Mouse (Mus musculus) CH12.LX (cell line): ENCODE results near the gene Vps45.

Experiments
- CHD1 ChIP-seq: IDR thresholded peaks from 2 replicates; pipeline ENCODE4 v1.6.1; 2012; ENCODE audit warnings: low read depth, low read length, improper control_type of control experiment, inconsistent platforms
- CTCF ChIP-seq, 2 experiments: IDR thresholded peaks in 1 of 2; conservative IDR thresholded peaks in 1 of 2; 2 replicates each; pipeline ENCODE4 v1.5.1; 2011 to 2012; ENCODE audit warnings: low read depth in 2 of 2, low read length in 2 of 2, improper control_type of control experiment in 1 of 2, inconsistent platforms in 1 of 2, mild to moderate bottlenecking in 1 of 2, moderate library complexity in 1 of 2
- EP300 ChIP-seq: IDR thresholded peaks from 2 replicates; pipeline ENCODE4 v1.6.1; 2011; ENCODE audit warnings: low read length, improper control_type of control experiment
- HCFC1 ChIP-seq: IDR thresholded peaks from 2 replicates; pipeline ENCODE4 v1.6.1; 2012; ENCODE audit warnings: low read depth, mild to moderate bottlenecking, inconsistent platforms, low read length, improper control_type of control experiment
- MAX ChIP-seq: IDR thresholded peaks from 2 replicates; pipeline ENCODE4 v1.6.1; 2011; ENCODE audit warnings: low read length, improper control_type of control experiment
- MAZ ChIP-seq: IDR thresholded peaks from 2 replicates; pipeline ENCODE4 v1.6.1; 2012; ENCODE audit warnings: low read depth, mild to moderate bottlenecking, inconsistent platforms, low read length, improper control_type of control experiment, moderate library complexity
- MYC ChIP-seq: IDR thresholded peaks from 2 replicates; pipeline ENCODE4 v1.6.1; 2011; ENCODE audit warnings: low read depth, mild to moderate bottlenecking, improper control_type of control experiment, low read length
- POLR2A ChIP-seq: IDR thresholded peaks from 2 replicates; pipeline ENCODE4 v1.6.1; 2011; ENCODE audit warnings: low read depth, mild to moderate bottlenecking, improper control_type of control experiment, low read length
- POLR2AphosphoS2 ChIP-seq: IDR thresholded peaks from 2 replicates; pipeline ENCODE4 v1.6.1; 2011; ENCODE audit warnings: low read depth, low read length, improper control_type of control experiment
- RCOR1 ChIP-seq: conservative IDR thresholded peaks from 2 replicates; pipeline ENCODE4 v1.6.1; 2012; ENCODE audit warnings: low read depth, mild to moderate bottlenecking, inconsistent platforms, low read length, improper control_type of control experiment
- SMC3 ChIP-seq: IDR thresholded peaks from 2 replicates; pipeline ENCODE4 v1.6.1; 2011; ENCODE audit warnings: low read depth, low read length, improper control_type of control experiment
- TCF12 ChIP-seq: IDR thresholded peaks from 2 replicates; pipeline ENCODE4 v1.6.1; 2014; ENCODE audit warnings: low read depth, mild to moderate bottlenecking, inconsistent platforms, low read length, improper control_type of control experiment
- ZC3H11A ChIP-seq: IDR thresholded peaks from 2 replicates; pipeline ENCODE4 v1.6.1; 2012; ENCODE audit warnings: low read depth, mild to moderate bottlenecking, inconsistent platforms, low read length, improper control_type of control experiment
- ZMIZ1 ChIP-seq: IDR thresholded peaks from 2 replicates; pipeline ENCODE4 v1.6.1; 2012; ENCODE audit warnings: low read depth, mild to moderate bottlenecking, inconsistent platforms, low read length, improper control_type of control experiment

- no peak for TF ChIP-seq EP300
- TF ChIP-seq POLR2A, result no peak
- TF ChIP-seq CTCF (conservative IDR thresholded peaks at IDR 0.05 in 1 of 2, IDR thresholded peaks at IDR 0.05 in 1 of 2; ENCODE audit: low read depth in 2 of 2, low read length in 2 of 2), result no peak
- no peak for TF ChIP-seq TCF12
- no peak for TF ChIP-seq POLR2AphosphoS2
- no peak for TF ChIP-seq HCFC1
- no peak for TF ChIP-seq SMC3
- no peak for TF ChIP-seq MYC
- TF ChIP-seq MAZ, result no peak
- TF ChIP-seq RCOR1, result no peak
- TF ChIP-seq ZC3H11A, result no peak
- no peak for TF ChIP-seq CHD1
- TF ChIP-seq MAX, result no peak
- no peak for TF ChIP-seq ZMIZ1
These were observed 37.5 kb downstream of the Vps45 start for GRCm38 (mm10) chr3:96020735-96021134.
